Mouse (Mus musculus) neural tube, embryonic 14.5 days (tissue): ENCODE data around the gene Slc35e3. TPM values are rescaled to one million over a fixed set of nuclear protein-coding genes. Genes with fewer than 3 reads are reported as not detected.

Experiments used
- ATAC-seq: fragments of 200-750 bp; cut with Nextera tagmentation; 2 replicates; pipeline ENCODE4 v1.8.0; 2017; ENCODE audit warnings: low read depth, mild to moderate bottlenecking, moderate TSS enrichment, moderate library complexity
- H3K27ac ChIP-seq: fragments of 300-500 bp; sonication (generic); 2 replicates; pipeline ENCODE4 v1.5.1; 2014; ENCODE audit warnings: low read depth, mild to moderate bottlenecking, control low read depth, low read length, moderate library complexity, mixed read lengths
- H3K27me3 ChIP-seq: fragments of 300-500 bp; sonication (generic); 2 replicates; pipeline ENCODE4 v1.6.1; 2014; ENCODE audit warnings: low read length; ENCODE audit not compliant: control insufficient read depth, insufficient read depth
- H3K36me3 ChIP-seq: fragments of 300-500 bp; sonication (generic); 2 replicates; pipeline ENCODE4 v1.6.1; 2014; ENCODE audit warnings: low read length, mixed read lengths; ENCODE audit not compliant: control insufficient read depth, insufficient read depth
- H3K4me1 ChIP-seq: fragments of 300-500 bp; sonication (generic); 2 replicates; pipeline ENCODE4 v1.6.1; 2014; ENCODE audit warnings: low read length; ENCODE audit not compliant: control insufficient read depth, insufficient read depth
- H3K4me2 ChIP-seq: fragments of 300-500 bp; sonication (generic); 2 replicates; pipeline ENCODE4 v1.6.1; 2014; ENCODE audit warnings: mild to moderate bottlenecking, low read depth, low read length, control low read depth
- H3K4me3 ChIP-seq: fragments of 300-500 bp; sonication (generic); 2 replicates; pipeline ENCODE4 v1.5.1; 2014; ENCODE audit warnings: low read depth, low read length, control low read depth, mixed read lengths
- H3K9ac ChIP-seq: fragments of 300-500 bp; sonication (generic); replicated peaks from 2 replicates; pipeline ENCODE4 v1.6.1; 2014; ENCODE audit warnings: low read depth, mild to moderate bottlenecking, control low read depth, low read length, mixed read lengths
- H3K9me3 ChIP-seq: fragments of 300-500 bp; sonication (generic); 2 replicates; pipeline ENCODE4 v1.6.1; 2016; ENCODE audit warnings: low read length; ENCODE audit not compliant: control insufficient read depth
- WGBS: fragments of 180-500 bp; shearing (Covaris S2); extraction: QIAGEN DNeasy Blood & Tissue Kit; methylation state at CpG from one replicate; pipeline ENCODE4 v1.1.7; 2014; 5-methylcytosine and 5-hydroxymethylcytosine counted together
- polyA plus RNA-seq: library from polyadenylated mRNA; unstranded; fragments of >200 nt; fragmentation: Nextera tagmentation; extraction: Ambion mirVana; gene quantifications from 2 replicates; pipeline ENCODE4 v1.2.1, GENCODE M21; 2014

The Slc35e3 gene
- 20.5 and 27.5 TPM in 2 replicates for polyA plus RNA-seq

DNA sequence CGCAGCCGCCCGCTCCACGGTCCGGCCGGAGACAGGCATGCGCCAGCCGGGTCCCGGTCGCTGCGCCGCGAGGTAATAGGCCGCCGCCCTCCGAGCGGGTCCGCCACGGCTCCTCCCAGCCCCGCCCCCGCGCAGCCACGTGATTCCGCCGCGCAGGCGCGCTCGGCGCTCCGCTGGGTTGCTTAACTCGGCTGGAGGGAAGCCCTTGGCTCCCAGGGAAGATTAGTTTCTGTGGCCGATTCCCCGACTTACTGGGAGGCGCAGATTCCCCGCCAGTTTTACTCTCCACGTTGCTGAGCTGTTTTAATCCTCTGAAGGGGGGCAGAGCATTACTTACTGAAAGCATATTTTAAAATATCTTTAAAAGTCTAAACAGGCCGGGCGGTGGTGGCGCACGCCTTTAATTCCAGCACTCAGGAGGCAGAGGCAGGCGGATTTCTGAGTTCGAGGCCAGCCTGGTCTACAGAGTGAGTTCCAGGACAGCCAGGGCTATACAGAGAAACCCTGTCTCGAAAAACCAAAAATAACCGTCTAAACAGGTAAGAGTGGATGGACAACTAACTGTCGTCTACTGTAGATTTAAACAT lies at the start of gene Slc35e3:
Gene Slc35e3, minus strand, starts transcription at position 69 of the 587 bp plus-strand sequence.
- H3K4me2 ChIP-seq, result peak within 1 kb of the TSS; percentile 63
- peak within 1 kb of the TSS; percentile 53 for H3K4me3 ChIP-seq
- peak within 1 kb of the TSS; percentile 58 for H3K9ac ChIP-seq
- no peaks in the 10 kb centered on the region for H3K9me3 ChIP-seq
- no peaks in the 10 kb centered on the region for H3K27me3 ChIP-seq
- H3K27ac ChIP-seq, result no peak within 1 kb of the TSS
- WGBS, result 17% methylated on average over 36 of the region's 46 CpGs
- peaks cover 8% of the 10 kb centered on the region for H3K36me3 ChIP-seq
- H3K4me1 ChIP-seq, result peaks cover 20% of the 10 kb centered on the region
- peak; percentile 98 for ATAC-seq

DNA sequence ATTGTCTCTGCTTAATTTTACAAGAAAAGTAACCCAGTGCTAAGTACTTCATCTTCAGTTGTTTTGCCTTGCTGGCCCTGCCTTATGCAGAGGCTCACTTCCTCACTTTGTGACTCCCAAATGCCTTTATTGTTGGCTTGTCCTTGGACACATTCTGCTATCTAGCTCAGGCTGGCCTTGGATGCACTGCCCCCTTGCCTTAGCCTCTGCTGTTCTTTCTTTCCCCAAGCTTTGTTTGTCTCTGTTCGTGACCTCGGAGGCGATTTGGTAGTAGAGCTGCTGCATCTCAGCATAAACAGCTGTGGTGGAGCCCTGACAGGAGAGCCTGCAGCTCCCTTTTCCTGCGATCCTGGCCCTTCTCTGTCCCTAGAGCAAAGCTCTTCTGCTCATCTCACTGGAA lies 49.0 kb upstream of the Slc35e3 start:
- 86% methylated on average over 4 of the region's 4 CpGs for WGBS
- H3K27ac ChIP-seq, result no peak overlapping the region
- no peak overlapping the region for H3K4me2 ChIP-seq
- H3K36me3 ChIP-seq, result no peaks in the 10 kb centered on the region
- no peaks in the 10 kb centered on the region for H3K27me3 ChIP-seq
- no peak for ATAC-seq
- H3K4me3 ChIP-seq, result no peak overlapping the region
- H3K4me1 ChIP-seq, result peaks cover 15% of the 10 kb centered on the region
- H3K9ac ChIP-seq, result no peak overlapping the region
- no peaks in the 10 kb centered on the region for H3K9me3 ChIP-seq

DNA sequence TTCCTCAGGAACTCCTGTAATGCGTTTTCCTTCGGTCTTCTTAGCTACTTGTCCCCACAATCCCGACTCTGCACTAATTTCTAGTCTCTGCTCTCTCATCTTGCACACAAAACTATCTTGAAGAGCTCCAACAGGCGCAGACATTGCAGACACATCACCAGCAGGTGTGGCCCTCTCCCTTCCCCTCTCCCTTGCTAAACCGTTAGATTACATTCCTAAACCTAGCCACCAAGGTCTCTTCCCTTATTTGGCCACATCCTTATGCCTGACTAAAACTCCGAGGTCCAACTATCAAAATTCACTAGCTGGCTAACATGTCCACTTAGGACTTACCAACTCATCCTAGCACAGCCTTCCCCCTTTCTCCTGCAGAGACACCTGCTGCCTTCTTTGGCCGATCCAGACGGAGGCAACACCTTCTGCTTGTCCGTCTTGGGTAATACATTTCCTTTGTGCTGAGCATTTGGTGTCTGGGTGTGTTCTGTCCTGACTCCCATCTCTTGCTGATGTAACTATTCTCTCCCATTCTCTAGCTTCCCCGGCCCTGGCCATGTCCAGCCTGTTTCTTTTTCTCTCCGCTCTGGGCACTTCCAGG lies 47.4 kb upstream of the Slc35e3 start:
- Histone ChIP-seq H3K27ac (peak overlapping the region; percentile 64; the same call in 1 of the 2 replicates), H3K4me1 (peaks cover 15% of the 10 kb centered on the region), H3K4me3 (no peak overlapping the region; the same call in 1 of the 2 replicates), H3K36me3 (no peaks in the 10 kb centered on the region), H3K27me3 (no peaks in the 10 kb centered on the region), H3K9me3 (no peaks in the 10 kb centered on the region), H3K9ac (peak overlapping the region; percentile 34; the same call in 1 of the 2 replicates), H3K4me2 (peak overlapping the region; percentile 83)
- no peak for ATAC-seq
- 82% methylated on average over 11 of the region's 11 CpGs for WGBS

DNA sequence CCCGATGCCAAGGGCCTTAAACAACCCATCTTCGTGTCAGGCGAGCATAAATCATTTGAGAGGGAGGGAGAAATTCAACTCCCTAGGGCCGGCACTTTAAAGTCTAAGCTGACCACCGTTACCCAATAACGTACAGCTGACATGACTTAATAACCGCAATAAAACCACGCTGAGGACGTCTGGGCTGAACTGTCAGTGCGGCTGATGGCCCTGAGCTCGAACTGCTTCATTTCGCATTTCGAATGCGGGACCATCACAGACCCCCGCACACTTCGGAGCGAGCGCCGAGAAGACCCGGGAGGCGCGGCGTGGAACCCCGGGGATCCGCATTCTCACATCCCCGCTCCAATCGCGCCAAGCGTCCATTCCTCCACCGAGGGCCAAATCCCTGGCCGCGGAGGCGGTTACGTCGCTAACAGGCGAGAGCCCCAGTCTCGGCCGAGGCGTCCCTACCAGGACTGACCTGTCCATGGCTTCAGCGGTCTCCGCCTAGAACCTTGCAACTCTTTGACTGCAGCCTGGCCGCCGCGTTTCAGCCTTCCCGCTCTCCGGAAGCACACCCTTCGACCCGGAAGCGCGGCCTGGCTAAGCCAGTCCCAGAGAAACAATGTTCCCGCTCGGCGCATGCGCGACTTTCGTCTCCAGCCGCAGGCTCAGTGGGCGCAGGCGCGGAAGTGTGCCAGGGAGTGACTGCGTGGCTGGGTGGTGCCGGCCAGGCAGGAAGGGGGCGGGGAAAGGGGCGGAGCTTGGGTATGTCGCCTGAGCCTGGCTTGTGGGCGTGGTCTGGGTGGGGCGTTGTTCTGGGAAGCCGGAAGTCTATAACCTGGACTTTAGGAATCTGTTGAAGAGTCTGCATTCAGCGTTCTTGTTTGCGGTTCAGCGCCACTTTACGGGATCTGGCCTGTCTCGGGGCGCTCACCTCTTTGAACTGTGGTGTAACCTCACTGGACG lies 46.3 kb upstream of the Slc35e3 start, which contains the start of gene Nup107:
Gene Nup107, minus strand, starts transcription at position 565 of the 951 bp plus-strand sequence.
- Histone ChIP-seq H3K9me3 (no peaks in the 10 kb centered on the region), H3K4me2 (peak within 1 kb of the TSS; percentile 83), H3K9ac (peak within 1 kb of the TSS; percentile 64), H3K27me3 (no peaks in the 10 kb centered on the region), H3K27ac (peak within 1 kb of the TSS; percentile 64), H3K36me3 (no peaks in the 10 kb centered on the region), H3K4me1 (peaks cover 15% of the 10 kb centered on the region), H3K4me3 (peak within 1 kb of the TSS; percentile 83)
- ATAC-seq, result peak; percentile 97
- WGBS, result under 1% methylated on average over 75 of the region's 75 CpGs

DNA sequence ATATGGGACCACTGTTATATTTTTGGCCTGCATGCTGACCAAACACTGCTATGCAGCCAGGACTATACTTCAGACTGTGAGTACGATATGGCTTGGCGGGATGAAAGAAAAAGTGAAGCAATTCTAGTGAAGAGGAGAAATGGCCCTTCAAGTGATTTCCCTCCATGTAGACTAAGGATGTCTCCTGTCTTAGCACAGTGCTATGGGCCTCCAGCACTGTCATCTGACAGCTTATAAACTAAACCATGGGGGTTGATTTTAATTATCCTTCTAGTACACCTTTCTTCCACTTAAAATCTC lies 45.0 kb upstream of the Slc35e3 start:
- Histone ChIP-seq H3K27me3 (no peaks in the 10 kb centered on the region), H3K4me3 (no peak overlapping the region), H3K9ac (no peak overlapping the region), H3K27ac (no peak overlapping the region), H3K9me3 (no peaks in the 10 kb centered on the region), H3K4me1 (peaks cover 15% of the 10 kb centered on the region), H3K36me3 (peaks cover 8% of the 10 kb centered on the region), H3K4me2 (no peak overlapping the region)
- no peak for ATAC-seq
- 91% methylated on average over 2 of the region's 2 CpGs for WGBS

DNA sequence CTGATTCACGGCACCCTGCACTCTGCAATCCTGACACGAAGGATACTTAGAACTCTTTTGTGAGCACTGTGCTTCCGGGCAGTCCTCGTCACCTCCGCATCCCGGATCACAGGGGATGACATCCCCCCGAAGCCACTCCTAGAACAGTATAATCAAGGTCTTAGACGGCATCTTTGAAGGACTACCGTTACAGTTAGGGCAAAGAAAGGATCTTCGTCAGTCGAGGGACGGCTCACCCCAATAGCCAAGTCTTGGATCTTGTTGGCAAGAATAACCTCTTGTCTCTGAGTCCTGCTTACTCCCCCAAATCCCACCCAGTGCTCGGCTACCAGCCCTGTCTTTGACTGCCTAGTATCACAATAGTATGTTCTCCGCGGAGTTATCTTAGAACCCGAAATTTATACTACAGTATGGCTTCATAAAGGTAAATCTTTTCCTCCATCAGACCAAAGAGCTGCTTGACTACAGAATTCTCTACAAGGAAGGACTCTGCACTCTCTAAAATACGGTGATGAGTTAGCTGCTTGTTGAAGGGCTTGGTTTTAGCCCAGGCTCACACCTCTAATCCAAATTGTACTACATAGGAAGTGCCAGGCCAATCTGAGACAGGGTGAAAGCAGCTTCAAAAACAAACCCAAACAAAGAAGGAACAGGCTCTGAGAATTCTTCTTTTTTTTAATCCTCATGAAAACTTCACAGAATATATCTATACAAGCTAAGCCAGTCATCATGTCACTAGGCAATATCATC lies 44.4 kb upstream of the Slc35e3 start:
- Histone ChIP-seq H3K27me3 (no peaks in the 10 kb centered on the region), H3K36me3 (peaks cover 10% of the 10 kb centered on the region), H3K9ac (no peak overlapping the region), H3K4me2 (no peak overlapping the region), H3K9me3 (no peaks in the 10 kb centered on the region), H3K27ac (no peak overlapping the region), H3K4me3 (no peak overlapping the region), H3K4me1 (peaks cover 15% of the 10 kb centered on the region)
- ATAC-seq, result no peak
- WGBS, result 96% methylated on average over 17 of the region's 17 CpGs

DNA sequence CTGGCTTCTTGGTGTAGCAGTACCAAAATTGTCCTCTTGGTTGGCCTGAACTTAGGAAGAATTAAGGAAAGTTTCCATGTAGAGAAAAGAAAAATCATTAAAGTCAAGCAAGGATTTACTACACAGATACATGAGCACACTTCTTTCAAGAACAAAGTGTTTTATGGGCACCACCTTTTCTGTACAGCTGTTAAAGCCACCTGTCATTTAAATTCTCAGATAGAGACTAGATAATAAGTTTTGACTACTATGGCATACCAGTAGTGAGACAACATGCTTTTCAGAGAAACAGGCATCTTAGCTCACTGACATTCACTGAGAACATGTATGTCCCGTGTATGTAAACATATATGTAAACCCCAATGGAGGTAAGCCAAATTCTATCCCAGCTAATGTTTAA lies 43.8 kb upstream of the Slc35e3 start:
- 94% methylated on average over 1 of the region's 1 CpGs for WGBS
- no peak for ATAC-seq
- Histone ChIP-seq H3K4me1 (peaks cover 15% of the 10 kb centered on the region), H3K9ac (no peak overlapping the region), H3K36me3 (peaks cover 13% of the 10 kb centered on the region), H3K9me3 (no peaks in the 10 kb centered on the region), H3K27ac (no peak overlapping the region), H3K4me3 (no peak overlapping the region), H3K27me3 (no peaks in the 10 kb centered on the region), H3K4me2 (no peak overlapping the region)

DNA sequence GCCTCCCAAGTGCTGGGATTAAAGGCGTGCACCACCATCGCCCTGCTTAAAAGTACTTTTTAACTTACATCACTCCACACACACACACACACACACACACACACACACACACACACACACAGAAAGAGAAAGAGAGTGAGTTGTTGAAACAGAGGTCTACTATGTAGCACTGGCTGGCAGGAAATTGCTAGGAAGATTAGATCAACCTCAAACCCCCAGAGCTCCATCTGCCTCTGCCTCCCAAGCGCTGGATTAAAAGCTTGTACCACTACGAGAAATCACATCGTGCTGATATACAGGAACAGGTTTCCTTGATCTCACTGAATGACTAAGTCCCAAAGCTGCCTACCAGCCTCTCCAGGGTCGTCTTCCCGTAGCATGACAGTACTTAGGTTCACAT lies 38.5 kb upstream of the Slc35e3 start:
- Histone ChIP-seq H3K36me3 (peaks cover 25% of the 10 kb centered on the region), H3K9ac (no peak overlapping the region), H3K27me3 (no peaks in the 10 kb centered on the region), H3K27ac (no peak overlapping the region), H3K4me3 (no peak overlapping the region), H3K4me1 (no peaks in the 10 kb centered on the region), H3K4me2 (no peak overlapping the region), H3K9me3 (no peaks in the 10 kb centered on the region)
- ATAC-seq, result no peak
- 95% methylated on average over 7 of the region's 7 CpGs for WGBS
